Mouse (Mus musculus): ENCODE results near the gene Itgb1bp1. TPM values are rescaled to one million over a fixed set of nuclear protein-coding genes. Genes with fewer than 3 reads are reported as not detected.

The Itgb1bp1 gene
- polyA plus RNA-seq, 1 experiment: 26.8 TPM

GRCm38 (mm10) chr12:21204701-21205312 lies 81.3 kb downstream of the Itgb1bp1 start:
- no peak for TF ChIP-seq GATA1 (IDR thresholded peaks at IDR 0.05; ENCODE audit: low read length)

GRCm38 (mm10) chr12:21201485-21202269 lies 84.4 kb downstream of the Itgb1bp1 start:
- no peak for TF ChIP-seq GATA1 (IDR thresholded peaks at IDR 0.05; ENCODE audit: low read length)

GRCm38 (mm10) chr12:21200613-21201012 lies 85.5 kb downstream of the Itgb1bp1 start:
- TF ChIP-seq GATA1 (IDR thresholded peaks at IDR 0.05; ENCODE audit: low read length): no peak

- TF ChIP-seq GATA1 (IDR thresholded peaks at IDR 0.05; ENCODE audit: low read length): no peak
Measured at GRCm38 (mm10) chr12:21196420-21196819, 89.7 kb downstream of the Itgb1bp1 start.

GRCm38 (mm10) chr12:21195497-21195896 lies 90.6 kb downstream of the Itgb1bp1 start:
- no peak for TF ChIP-seq GATA1 (IDR thresholded peaks at IDR 0.05; ENCODE audit: low read length)

GRCm38 (mm10) chr12:21191546-21191945 lies 94.5 kb downstream of the Itgb1bp1 start:
- TF ChIP-seq GATA1 (IDR thresholded peaks at IDR 0.05; ENCODE audit: low read length): no peak

Other genes starting within 250 kb of the Itgb1bp1 start
- 6.9 and 7.2 TPM in 2 replicates for gene Cpsf3, start 893 bp downstream of the Itgb1bp1 start, polyA plus RNA-seq (2012)
- 107 and 130 TPM in 2 replicates for gene Iah1, start 30.1 kb upstream of the Itgb1bp1 start, polyA plus RNA-seq (2012)
- 23.6 and 25.1 TPM in 2 replicates for gene Adam17, start 87.3 kb upstream of the Itgb1bp1 start, polyA plus RNA-seq (2012)
- 148 and 200 TPM in 2 replicates for gene Ywhaq, start 131.4 kb upstream of the Itgb1bp1 start, polyA plus RNA-seq (2012)